Mouse (Mus musculus) lung, adult 18-20 months (tissue): ENCODE measurements around the gene Cdc26.

ENCODE experiments used
- DNase-seq, 2 experiments: peaks; one replicate each; pipeline ENCODE4 v3.0.0; 2022; ENCODE audit warnings: mixed read lengths in 2 of 2

The Cdc26 gene

GRCm38 (mm10) chr4:62360805-62361455, 47.5 kb downstream of the Cdc26 start:
- no peak for DNase-seq

- peak; percentile 98 for DNase-seq
These were observed 48.2 kb downstream of the Cdc26 start, which contains the start of the genes Fkbp15 and Slc31a1 for GRCm38 (mm10) chr4:62360088-62360804. Fkbp15 (minus strand) TSS chr4:62360548. Slc31a1 (plus strand) TSS chr4:62360727.

GRCm38 (mm10) chr4:62359256-62359775, 49.1 kb downstream of the Cdc26 start:
- DNase-seq = no peak

GRCm38 (mm10) chr4:62357631-62358148, 50.8 kb downstream of the Cdc26 start:
- DNase-seq = no peak

GRCm38 (mm10) chr4:62349371-62349770, 59.1 kb downstream of the Cdc26 start:
- DNase-seq = peak in 1 of 2 experiments; percentile 67

- DNase-seq = no peak
These were observed 60.1 kb downstream of the Cdc26 start for GRCm38 (mm10) chr4:62348329-62348705.

- DNase-seq = peak in 1 of 2 experiments; percentile 29
These were observed 60.7 kb downstream of the Cdc26 start for GRCm38 (mm10) chr4:62347605-62348328.

- DNase-seq = no peak
These were observed 62.6 kb downstream of the Cdc26 start for GRCm38 (mm10) chr4:62345827-62346226.

GRCm38 (mm10) chr4:62344000-62344399, 64.4 kb downstream of the Cdc26 start:
- DNase-seq = no peak

- DNase-seq = no peak
These were observed 69.9 kb downstream of the Cdc26 start for GRCm38 (mm10) chr4:62338536-62338935.
